Comparison of ENCODE assay signal across 8 mouse cellular contexts in the genomic region with DNA sequence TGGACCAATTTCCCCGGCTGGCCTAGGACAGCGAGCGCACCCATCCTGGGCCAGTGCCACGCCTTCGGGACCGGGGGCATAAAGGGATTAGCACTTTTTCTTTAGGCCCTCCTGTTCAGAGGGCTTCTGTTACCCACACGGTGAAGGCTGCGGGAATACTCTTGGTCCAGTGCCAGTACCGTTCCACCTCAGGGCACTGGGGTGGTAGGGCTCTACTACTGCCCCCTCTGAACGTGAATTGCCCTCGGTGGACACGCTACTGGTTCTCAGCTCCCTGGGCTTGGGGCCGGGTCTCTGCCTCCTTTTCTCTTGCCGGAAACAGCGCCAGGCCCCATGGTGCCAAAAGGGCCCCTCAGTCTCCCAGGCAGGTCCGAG. TPM values are rescaled to one million over a fixed set of nuclear protein-coding genes. Genes with fewer than 3 reads are reported as not detected.
DNase-seq lines count a peak whose midpoint lies in the region; TF ChIP-seq lines count a peak whose summit lies in the region.

No protein-coding gene starts in this region.

- H3K36me3 ChIP-seq in heart, embryonic 10.5 days = peaks cover 85% of the 10 kb centered on the region
- H3K36me3 ChIP-seq in ES-Bruce4 (ENCODE audit: control insufficient read depth, insufficient read depth, low read length, poor library complexity, severe bottlenecking) = 0 out of 2 replicates have a peak, but pooled peaks cover 5% of the 10 kb centered on the region
- H3K36me3 ChIP-seq in hindbrain, embryonic 10.5 days = peaks cover 92% of the 10 kb centered on the region
- peaks cover 93% of the 10 kb centered on the region for H3K36me3 ChIP-seq in midbrain, embryonic 10.5 days
- peaks cover 62% of the 10 kb centered on the region for H3K36me3 ChIP-seq in thymus, adult 2 months (ENCODE audit: control insufficient read depth, insufficient read depth, low read length)

- TF ChIP-seq CTCF in ES-Bruce4 (IDR thresholded peaks at IDR 0.05; ENCODE audit: low read depth, low read length) = no peak
- no peak for TF ChIP-seq CTCF in thymus, adult 2 months (IDR thresholded peaks at IDR 0.05; ENCODE audit: borderline replicate concordance, control insufficient read depth, extremely low read depth, insufficient read depth, low read length, poor library complexity)

- TF ChIP-seq POLR2A in ES-Bruce4 (IDR thresholded peaks at IDR 0.05; ENCODE audit: insufficient read depth, low read length) = no peak
- no peak for TF ChIP-seq POLR2A in thymus, adult 2 months (IDR thresholded peaks at IDR 0.05; ENCODE audit: control insufficient read depth, extremely low read depth, insufficient read depth, low read length, poor library complexity)

- H3K27ac ChIP-seq in heart, embryonic 10.5 days = peak overlapping the region; percentile 80; the same call in 1 of the 2 replicates
- H3K27ac ChIP-seq in ES-Bruce4 (ENCODE audit: insufficient read depth, low read length) = no peak overlapping the region
- H3K27ac ChIP-seq in hindbrain, embryonic 10.5 days = peak overlapping the region; percentile 88
- peak overlapping the region; percentile 78 for H3K27ac ChIP-seq in midbrain, embryonic 10.5 days (replicated peaks)
- H3K27ac ChIP-seq in thymus, adult 2 months (ENCODE audit: control insufficient read depth, insufficient read depth, low read length) = no peak overlapping the region

- peaks cover 62% of the 10 kb centered on the region for H3K4me1 ChIP-seq in heart, embryonic 10.5 days
- H3K4me1 ChIP-seq in ES-Bruce4 (ENCODE audit: control insufficient read depth, insufficient read depth, low read length) = no peaks in the 10 kb centered on the region
- peaks cover 66% of the 10 kb centered on the region for H3K4me1 ChIP-seq in hindbrain, embryonic 10.5 days (replicated peaks)
- peaks cover 61% of the 10 kb centered on the region for H3K4me1 ChIP-seq in midbrain, embryonic 10.5 days
- H3K4me1 ChIP-seq in thymus, adult 2 months (replicated peaks; ENCODE audit: control insufficient read depth, insufficient read depth, low read length) = peaks cover 16% of the 10 kb centered on the region

- H3K9ac ChIP-seq in ES-Bruce4 (ENCODE audit: low read depth, poor library complexity, severe bottlenecking) = peak overlapping the region; percentile 17; the same call in 1 of the 2 replicates

- 55% methylated on average over 16 of the region's 16 CpGs for WGBS in heart, embryonic 10.5 days
- WGBS in hindbrain, embryonic 10.5 days = 31% methylated on average over 16 of the region's 16 CpGs
- WGBS in midbrain, embryonic 10.5 days = 26% methylated on average over 16 of the region's 16 CpGs
- 91% methylated on average over 16 of the region's 16 CpGs for WGBS in thymus, adult 2 months

- no peaks in the 10 kb centered on the region for H3K9me3 ChIP-seq in heart, embryonic 10.5 days
- no peaks in the 10 kb centered on the region for H3K9me3 ChIP-seq in ES-Bruce4 (replicated peaks; ENCODE audit: control insufficient read depth, insufficient read depth, low read length, poor library complexity, severe bottlenecking)
- 0 out of 2 replicates have a peak, but pooled peaks cover 3% of the 10 kb centered on the region for H3K9me3 ChIP-seq in hindbrain, embryonic 10.5 days
- no peaks in the 10 kb centered on the region for H3K9me3 ChIP-seq in midbrain, embryonic 10.5 days (replicated peaks)

- peak overlapping the region; percentile 47 for H3K4me3 ChIP-seq in heart, embryonic 10.5 days
- H3K4me3 ChIP-seq in ES-Bruce4 (ENCODE audit: low read depth, low read length) = peak overlapping the region; percentile 33; the same call in 1 of the 2 replicates
- peak overlapping the region; percentile 47 for H3K4me3 ChIP-seq in hindbrain, embryonic 10.5 days
- H3K4me3 ChIP-seq in midbrain, embryonic 10.5 days = peak overlapping the region; percentile 90
- no peak overlapping the region for H3K4me3 ChIP-seq in thymus, adult 2 months (ENCODE audit: control insufficient read depth, insufficient read depth, low read length)

- no peak for TF ChIP-seq EP300 in ES-Bruce4 (IDR thresholded peaks at IDR 0.05; ENCODE audit: insufficient read depth, low read depth, low read length)

- intact Hi-C loops in heart, postnatal 10 days (cut with DNase I) = loop anchor here (2.0 to 5.0 kb wide), 2 partner anchors 189 to 361 kb away; no protein-coding TSS in a partner anchor

- DNase-seq in heart, embryonic 10.5 days (ENCODE audit: low spot score) = no peak
- no peak for DNase-seq in heart, postnatal 10 days
- DNase-seq in hindbrain, embryonic 10.5 days (ENCODE audit: low spot score) = no peak
- DNase-seq in midbrain, embryonic 10.5 days (ENCODE audit: low spot score) = no peak
- DNase-seq in natural killer cell, adult 2 months (ENCODE audit: low spot score in 2 of 2) = no peak
- no peak for DNase-seq in thymus, adult 18-20 months
- no peak for DNase-seq in thymus, adult 2 months

- peaks cover 7% of the 10 kb centered on the region; the same call in 1 of the 2 replicates for H3K27me3 ChIP-seq in heart, embryonic 10.5 days (ENCODE audit: insufficient read depth, poor library complexity, severe bottlenecking)
- H3K27me3 ChIP-seq in ES-Bruce4 (ENCODE audit: control insufficient read depth, insufficient read depth, low read length, poor library complexity, severe bottlenecking) = no peaks in the 10 kb centered on the region
- peaks cover 19% of the 10 kb centered on the region; the same call in 1 of the 2 replicates for H3K27me3 ChIP-seq in hindbrain, embryonic 10.5 days (ENCODE audit: insufficient read depth, poor library complexity, severe bottlenecking)
- H3K27me3 ChIP-seq in midbrain, embryonic 10.5 days (ENCODE audit: low read depth, poor library complexity, severe bottlenecking) = peaks cover 41% of the 10 kb centered on the region
- H3K27me3 ChIP-seq in thymus, adult 2 months (ENCODE audit: control insufficient read depth, insufficient read depth, low read length) = no peaks in the 10 kb centered on the region

RNA-seq across cellular contexts. Expression of gene 2700081O15Rik, which starts 6.2 kb away (rescaled TPM):
- 3.1 and 5.1 TPM in 2 replicates for polyA plus RNA-seq in heart, embryonic 10.5 days (2016; fragmentation: Nextera tagmentation; extraction: Ambion mirVana)
- total RNA-seq in heart, postnatal 10 days (2021) = 10 to 100 TPM; 25.1 to 32.8 TPM
- 6.2 and 7.5 TPM in 2 replicates for polyA plus RNA-seq in ES-Bruce4 (2011; ENCODE audit: insufficient read depth, insufficient read length, low read depth, missing spikeins)
- 7.0 and 8.6 TPM in 2 replicates for polyA plus RNA-seq in hindbrain, embryonic 10.5 days (2016; fragmentation: Nextera tagmentation; extraction: Ambion mirVana)
- 5.7 and 7.6 TPM in 2 replicates for polyA plus RNA-seq in midbrain, embryonic 10.5 days (2016; fragmentation: Nextera tagmentation; extraction: Ambion mirVana)
- 68.3 and 80.8 TPM in 2 replicates for polyA plus RNA-seq in thymus, adult 2 months (2012; rRNA removed)

RNA-seq across cellular contexts. Expression of gene Spindoc, which starts 40.8 kb away (rescaled TPM):
- 26.8 and 35.5 TPM in 2 replicates for polyA plus RNA-seq in heart, embryonic 10.5 days (2016; fragmentation: Nextera tagmentation; extraction: Ambion mirVana)
- total RNA-seq in heart, postnatal 10 days (2021) = 10 to 100 TPM; 27.2 to 28.5 TPM
- polyA plus RNA-seq in ES-Bruce4 (2011; ENCODE audit: insufficient read depth, insufficient read length, low read depth, missing spikeins) = 43.8 and 56.3 TPM in 2 replicates
- 44.9 and 48.0 TPM in 2 replicates for polyA plus RNA-seq in hindbrain, embryonic 10.5 days (2016; fragmentation: Nextera tagmentation; extraction: Ambion mirVana)
- 43.1 and 51.7 TPM in 2 replicates for polyA plus RNA-seq in midbrain, embryonic 10.5 days (2016; fragmentation: Nextera tagmentation; extraction: Ambion mirVana)
- 48.9 and 61.9 TPM in 2 replicates for polyA plus RNA-seq in thymus, adult 2 months (2012; rRNA removed)

RNA-seq across cellular contexts. Expression of gene Rtn3, which starts 59.4 kb away (rescaled TPM):
- polyA plus RNA-seq in heart, embryonic 10.5 days (2016; fragmentation: Nextera tagmentation; extraction: Ambion mirVana) = 132 and 143 TPM in 2 replicates
- total RNA-seq in heart, postnatal 10 days (2021) = 100 to 1,000 TPM in 1 of 2 experiments, 10 to 100 TPM in 1; 99.1 to 107 TPM
- polyA plus RNA-seq in ES-Bruce4 (2011; ENCODE audit: insufficient read depth, insufficient read length, low read depth, missing spikeins) = 162 and 178 TPM in 2 replicates
- 256 and 280 TPM in 2 replicates for polyA plus RNA-seq in hindbrain, embryonic 10.5 days (2016; fragmentation: Nextera tagmentation; extraction: Ambion mirVana)
- polyA plus RNA-seq in midbrain, embryonic 10.5 days (2016; fragmentation: Nextera tagmentation; extraction: Ambion mirVana) = 306 and 368 TPM in 2 replicates
- 197 and 239 TPM in 2 replicates for polyA plus RNA-seq in thymus, adult 2 months (2012; rRNA removed)

Comparison
In these comparisons a context has a peak if more than half of its experiments do, and no peak if none do; other contexts are left out.
1. H3K27ac ChIP-seq: peak in heart, embryonic 10.5 days (single experiment), hindbrain, embryonic 10.5 days (single experiment) and midbrain, embryonic 10.5 days (single experiment); none in ES-Bruce4 (single experiment) and thymus, adult 2 months (single experiment).